Mouse (Mus musculus): Measurements from ENCODE around the gene Sun1. TPM values are rescaled to one million over a fixed set of nuclear protein-coding genes. Genes with fewer than 3 reads are reported as not detected.

The Sun1 gene
- polyA plus RNA-seq, 1 experiment from 2014 or later = 46.2 TPM

- ATAC-seq (ENCODE audit: insufficient number of reproducible peaks, low FRiP score, low TSS enrichment, low read depth) (no peak), DNase-seq (ENCODE audit: low spot score) (no peak)
- Histone ChIP-seq H3K27ac (replicated peaks; ENCODE audit: low read depth, low read length) (no peak overlapping the region), H3K4me2 (ENCODE audit: low read depth, severe bottlenecking) (no peak overlapping the region), H3K27me3 (ENCODE audit: control insufficient read depth, insufficient read depth, low read length) (no peaks in the 10 kb centered on the region), H3K9me3 (ENCODE audit: control insufficient read depth, low read length) (no peaks in the 10 kb centered on the region), H3K9ac (ENCODE audit: low read length) (no peak overlapping the region), H3K4me1 (ENCODE audit: control insufficient read depth, insufficient read depth, low read length) (peaks cover 10% of the 10 kb centered on the region), H3K36me3 (ENCODE audit: control insufficient read depth, insufficient read depth, low read length) (peaks cover 8% of the 10 kb centered on the region; the same call in 1 of the 2 replicates), H3K4me3 (ENCODE audit: low read depth, low read length) (no peak overlapping the region)
- WGBS = 83% methylated on average over 3 of the region's 3 CpGs
Measured at GRCm38 (mm10) chr5:139256211-139256765, 55.9 kb downstream of the Sun1 start.

GRCm38 (mm10) chr5:139257265-139257664 lies 56.8 kb downstream of the Sun1 start:
- no peak for DNase-seq (ENCODE audit: low spot score)
- peaks cover 10% of the 10 kb centered on the region for H3K4me1 ChIP-seq (ENCODE audit: control insufficient read depth, insufficient read depth, low read length)
- 96% methylated on average over 1 of the region's 1 CpGs for WGBS
- H3K9ac ChIP-seq (ENCODE audit: low read length) = no peak overlapping the region
- no peaks in the 10 kb centered on the region for H3K27me3 ChIP-seq (ENCODE audit: control insufficient read depth, insufficient read depth, low read length)
- H3K9me3 ChIP-seq (ENCODE audit: control insufficient read depth, low read length) = no peaks in the 10 kb centered on the region
- no peak overlapping the region for H3K4me3 ChIP-seq (ENCODE audit: low read depth, low read length)
- ATAC-seq (ENCODE audit: insufficient number of reproducible peaks, low FRiP score, low TSS enrichment, low read depth) = no peak
- no peak overlapping the region for H3K4me2 ChIP-seq (ENCODE audit: low read depth, severe bottlenecking)
- peaks cover 11% of the 10 kb centered on the region; the same call in 1 of the 2 replicates for H3K36me3 ChIP-seq (ENCODE audit: control insufficient read depth, insufficient read depth, low read length)
- H3K27ac ChIP-seq (replicated peaks; ENCODE audit: low read depth, low read length) = no peak overlapping the region

GRCm38 (mm10) chr5:139257818-139258217 lies 57.4 kb downstream of the Sun1 start:
- Histone ChIP-seq H3K27me3 (ENCODE audit: control insufficient read depth, insufficient read depth, low read length) (no peaks in the 10 kb centered on the region), H3K9me3 (ENCODE audit: control insufficient read depth, low read length) (no peaks in the 10 kb centered on the region), H3K36me3 (ENCODE audit: control insufficient read depth, insufficient read depth, low read length) (peaks cover 16% of the 10 kb centered on the region; the same call in 1 of the 2 replicates), H3K9ac (ENCODE audit: low read length) (no peak overlapping the region), H3K4me2 (ENCODE audit: low read depth, severe bottlenecking) (no peak overlapping the region), H3K4me3 (ENCODE audit: low read depth, low read length) (no peak overlapping the region), H3K4me1 (ENCODE audit: control insufficient read depth, insufficient read depth, low read length) (peaks cover 10% of the 10 kb centered on the region), H3K27ac (replicated peaks; ENCODE audit: low read depth, low read length) (no peak overlapping the region)
- DNase-seq (ENCODE audit: low spot score) = no peak
- ATAC-seq (ENCODE audit: insufficient number of reproducible peaks, low FRiP score, low TSS enrichment, low read depth) = no peak
- WGBS = 82% methylated on average over 4 of the region's 4 CpGs

GRCm38 (mm10) chr5:139258371-139259035 lies 58.1 kb downstream of the Sun1 start:
- peaks cover 6% of the 10 kb centered on the region for H3K4me1 ChIP-seq (ENCODE audit: control insufficient read depth, insufficient read depth, low read length)
- no peaks in the 10 kb centered on the region for H3K27me3 ChIP-seq (ENCODE audit: control insufficient read depth, insufficient read depth, low read length)
- no peak overlapping the region for H3K27ac ChIP-seq (replicated peaks; ENCODE audit: low read depth, low read length)
- no peak overlapping the region for H3K4me2 ChIP-seq (ENCODE audit: low read depth, severe bottlenecking)
- no peak for ATAC-seq (ENCODE audit: insufficient number of reproducible peaks, low FRiP score, low TSS enrichment, low read depth)
- H3K36me3 ChIP-seq (ENCODE audit: control insufficient read depth, insufficient read depth, low read length) = peaks cover 17% of the 10 kb centered on the region; the same call in 1 of the 2 replicates
- no peak for DNase-seq (ENCODE audit: low spot score)
- 94% methylated on average over 8 of the region's 8 CpGs for WGBS
- no peak overlapping the region for H3K4me3 ChIP-seq (ENCODE audit: low read depth, low read length)
- no peaks in the 10 kb centered on the region for H3K9me3 ChIP-seq (ENCODE audit: control insufficient read depth, low read length)
- no peak overlapping the region for H3K9ac ChIP-seq (ENCODE audit: low read length)

- Histone ChIP-seq H3K36me3 (ENCODE audit: control insufficient read depth, insufficient read depth, low read length) (peaks cover 24% of the 10 kb centered on the region; the same call in 1 of the 2 replicates), H3K9me3 (ENCODE audit: control insufficient read depth, low read length) (no peaks in the 10 kb centered on the region), H3K4me1 (ENCODE audit: control insufficient read depth, insufficient read depth, low read length) (no peaks in the 10 kb centered on the region), H3K9ac (ENCODE audit: low read length) (no peak overlapping the region), H3K27me3 (ENCODE audit: control insufficient read depth, insufficient read depth, low read length) (no peaks in the 10 kb centered on the region), H3K4me2 (ENCODE audit: low read depth, severe bottlenecking) (no peak overlapping the region), H3K27ac (replicated peaks; ENCODE audit: low read depth, low read length) (no peak overlapping the region), H3K4me3 (ENCODE audit: low read depth, low read length) (no peak overlapping the region)
- DNase-seq (ENCODE audit: low spot score) (no peak), ATAC-seq (ENCODE audit: insufficient number of reproducible peaks, low FRiP score, low TSS enrichment, low read depth) (no peak)
- 87% methylated on average over 5 of the region's 5 CpGs for WGBS
Measured at GRCm38 (mm10) chr5:139259853-139260252, 59.4 kb downstream of the Sun1 start.

GRCm38 (mm10) chr5:139261403-139261802 lies 61.0 kb downstream of the Sun1 start:
- Histone ChIP-seq H3K27ac (replicated peaks; ENCODE audit: low read depth, low read length) (no peak overlapping the region), H3K4me1 (ENCODE audit: control insufficient read depth, insufficient read depth, low read length) (no peaks in the 10 kb centered on the region), H3K27me3 (ENCODE audit: control insufficient read depth, insufficient read depth, low read length) (no peaks in the 10 kb centered on the region), H3K4me2 (ENCODE audit: low read depth, severe bottlenecking) (no peak overlapping the region), H3K36me3 (ENCODE audit: control insufficient read depth, insufficient read depth, low read length) (peaks cover 30% of the 10 kb centered on the region), H3K4me3 (ENCODE audit: low read depth, low read length) (no peak overlapping the region), H3K9ac (ENCODE audit: low read length) (no peak overlapping the region), H3K9me3 (ENCODE audit: control insufficient read depth, low read length) (no peaks in the 10 kb centered on the region)
- ATAC-seq (ENCODE audit: insufficient number of reproducible peaks, low FRiP score, low TSS enrichment, low read depth) (no peak), DNase-seq (ENCODE audit: low spot score) (no peak)
- 85% methylated on average over 4 of the region's 4 CpGs for WGBS

- peaks cover 6% of the 10 kb centered on the region; the same call in 1 of the 2 replicates for H3K4me1 ChIP-seq (ENCODE audit: control insufficient read depth, insufficient read depth, low read length)
- H3K9me3 ChIP-seq (ENCODE audit: control insufficient read depth, low read length) = no peaks in the 10 kb centered on the region
- no peak overlapping the region for H3K9ac ChIP-seq (ENCODE audit: low read length)
- DNase-seq (ENCODE audit: low spot score) (no peak), ATAC-seq (ENCODE audit: insufficient number of reproducible peaks, low FRiP score, low TSS enrichment, low read depth) (no peak)
- H3K4me2 ChIP-seq (ENCODE audit: low read depth, severe bottlenecking) = no peak overlapping the region
- no peak overlapping the region for H3K4me3 ChIP-seq (ENCODE audit: low read depth, low read length)
- H3K36me3 ChIP-seq (ENCODE audit: control insufficient read depth, insufficient read depth, low read length) = peaks cover 36% of the 10 kb centered on the region
- WGBS = 88% methylated on average over 4 of the region's 4 CpGs
- no peak overlapping the region for H3K27ac ChIP-seq (replicated peaks; ENCODE audit: low read depth, low read length)
- H3K27me3 ChIP-seq (ENCODE audit: control insufficient read depth, insufficient read depth, low read length) = no peaks in the 10 kb centered on the region
Measured at GRCm38 (mm10) chr5:139267661-139268060, 67.2 kb downstream of the Sun1 start.

- peaks cover 24% of the 10 kb centered on the region for H3K36me3 ChIP-seq (ENCODE audit: control insufficient read depth, insufficient read depth, low read length)
- no peak for ATAC-seq (ENCODE audit: insufficient number of reproducible peaks, low FRiP score, low TSS enrichment, low read depth)
- no peaks in the 10 kb centered on the region for H3K27me3 ChIP-seq (ENCODE audit: control insufficient read depth, insufficient read depth, low read length)
- H3K4me1 ChIP-seq (ENCODE audit: control insufficient read depth, insufficient read depth, low read length) = peaks cover 6% of the 10 kb centered on the region; the same call in 1 of the 2 replicates
- no peak overlapping the region for H3K4me2 ChIP-seq (ENCODE audit: low read depth, severe bottlenecking)
- no peaks in the 10 kb centered on the region for H3K9me3 ChIP-seq (ENCODE audit: control insufficient read depth, low read length)
- H3K27ac ChIP-seq (replicated peaks; ENCODE audit: low read depth, low read length) = no peak overlapping the region
- no peak for DNase-seq (ENCODE audit: low spot score)
- WGBS = 69% methylated on average over 16 of the region's 16 CpGs
- no peak overlapping the region for H3K4me3 ChIP-seq (ENCODE audit: low read depth, low read length)
- no peak overlapping the region for H3K9ac ChIP-seq (ENCODE audit: low read length)
Measured at GRCm38 (mm10) chr5:139270806-139271521, 70.5 kb downstream of the Sun1 start.
